Mouse (Mus musculus): ENCODE data around the gene Zfp609. TPM values are rescaled to one million over a fixed set of nuclear protein-coding genes. Genes with fewer than 3 reads are reported as not detected.

Gene Zfp609
- polyA plus RNA-seq, 1 experiment from 2014 or later: 1.4 TPM

- H3K4me3 ChIP-seq (ENCODE audit: low read depth, low read length): no peak overlapping the region
- H3K4me2 ChIP-seq (ENCODE audit: low read depth, low read length): no peak overlapping the region
- no peaks in the 10 kb centered on the region for H3K9me3 ChIP-seq (replicated peaks; ENCODE audit: control insufficient read depth, low read length)
- H3K9ac ChIP-seq (ENCODE audit: low read depth, low read length): no peak overlapping the region
- 72% methylated on average over 5 of the region's 5 CpGs for WGBS (ENCODE audit: insufficient replicate concordance)
- H3K36me3 ChIP-seq (ENCODE audit: control insufficient read depth, insufficient read depth): no peaks in the 10 kb centered on the region
- H3K27ac ChIP-seq (ENCODE audit: low read length): no peak overlapping the region
- no peaks in the 10 kb centered on the region for H3K27me3 ChIP-seq (ENCODE audit: control insufficient read depth, insufficient read depth, low read depth, low read length)
- H3K4me1 ChIP-seq (ENCODE audit: control insufficient read depth, low read depth, low read length): peaks cover 15% of the 10 kb centered on the region
- ATAC-seq (ENCODE audit: low read depth): no peak
Observed at GRCm38 (mm10) chr9:65745456-65745855, 81.9 kb downstream of the Zfp609 start.

GRCm38 (mm10) chr9:65744171-65745082 is 82.9 kb downstream of the Zfp609 start:
- H3K36me3 ChIP-seq (ENCODE audit: control insufficient read depth, insufficient read depth): no peaks in the 10 kb centered on the region
- no peak overlapping the region for H3K27ac ChIP-seq (ENCODE audit: low read length)
- 59% methylated on average over 4 of the region's 4 CpGs for WGBS (ENCODE audit: insufficient replicate concordance)
- ATAC-seq (ENCODE audit: low read depth): no peak
- H3K27me3 ChIP-seq (ENCODE audit: control insufficient read depth, insufficient read depth, low read depth, low read length): no peaks in the 10 kb centered on the region
- H3K4me3 ChIP-seq (ENCODE audit: low read depth, low read length): no peak overlapping the region
- H3K4me1 ChIP-seq (ENCODE audit: control insufficient read depth, low read depth, low read length): peaks cover 15% of the 10 kb centered on the region
- H3K4me2 ChIP-seq (ENCODE audit: low read depth, low read length): no peak overlapping the region
- no peaks in the 10 kb centered on the region for H3K9me3 ChIP-seq (replicated peaks; ENCODE audit: control insufficient read depth, low read length)
- no peak overlapping the region for H3K9ac ChIP-seq (ENCODE audit: low read depth, low read length)

GRCm38 (mm10) chr9:65743809-65744170 is 83.6 kb downstream of the Zfp609 start:
- Histone ChIP-seq H3K9me3 (replicated peaks; ENCODE audit: control insufficient read depth, low read length) (no peaks in the 10 kb centered on the region), H3K4me3 (ENCODE audit: low read depth, low read length) (no peak overlapping the region), H3K4me2 (ENCODE audit: low read depth, low read length) (no peak overlapping the region), H3K9ac (ENCODE audit: low read depth, low read length) (no peak overlapping the region), H3K27ac (ENCODE audit: low read length) (no peak overlapping the region), H3K27me3 (ENCODE audit: control insufficient read depth, insufficient read depth, low read depth, low read length) (no peaks in the 10 kb centered on the region), H3K36me3 (ENCODE audit: control insufficient read depth, insufficient read depth) (no peaks in the 10 kb centered on the region), H3K4me1 (ENCODE audit: control insufficient read depth, low read depth, low read length) (peaks cover 15% of the 10 kb centered on the region)
- no peak for ATAC-seq (ENCODE audit: low read depth)

- Histone ChIP-seq H3K4me1 (ENCODE audit: control insufficient read depth, low read depth, low read length) (peaks cover 15% of the 10 kb centered on the region), H3K9ac (ENCODE audit: low read depth, low read length) (no peak overlapping the region), H3K9me3 (replicated peaks; ENCODE audit: control insufficient read depth, low read length) (no peaks in the 10 kb centered on the region), H3K27me3 (ENCODE audit: control insufficient read depth, insufficient read depth, low read depth, low read length) (no peaks in the 10 kb centered on the region), H3K36me3 (ENCODE audit: control insufficient read depth, insufficient read depth) (no peaks in the 10 kb centered on the region), H3K27ac (ENCODE audit: low read length) (no peak overlapping the region), H3K4me3 (ENCODE audit: low read depth, low read length) (no peak overlapping the region), H3K4me2 (ENCODE audit: low read depth, low read length) (no peak overlapping the region)
- no peak for ATAC-seq (ENCODE audit: low read depth)
Observed at GRCm38 (mm10) chr9:65743322-65743721, 84.0 kb downstream of the Zfp609 start.

- WGBS (ENCODE audit: insufficient replicate concordance): 61% methylated on average over 3 of the region's 3 CpGs
- Histone ChIP-seq H3K36me3 (ENCODE audit: control insufficient read depth, insufficient read depth) (no peaks in the 10 kb centered on the region), H3K9me3 (replicated peaks; ENCODE audit: control insufficient read depth, low read length) (no peaks in the 10 kb centered on the region), H3K27ac (ENCODE audit: low read length) (no peak overlapping the region), H3K4me1 (ENCODE audit: control insufficient read depth, low read depth, low read length) (peaks cover 15% of the 10 kb centered on the region), H3K4me3 (ENCODE audit: low read depth, low read length) (no peak overlapping the region), H3K4me2 (ENCODE audit: low read depth, low read length) (no peak overlapping the region), H3K9ac (ENCODE audit: low read depth, low read length) (no peak overlapping the region), H3K27me3 (ENCODE audit: control insufficient read depth, insufficient read depth, low read depth, low read length) (no peaks in the 10 kb centered on the region)
- ATAC-seq (ENCODE audit: low read depth): no peak
Observed at GRCm38 (mm10) chr9:65742777-65743176, 84.6 kb downstream of the Zfp609 start.

GRCm38 (mm10) chr9:65741066-65741852 is 86.1 kb downstream of the Zfp609 start:
- Histone ChIP-seq H3K9me3 (replicated peaks; ENCODE audit: control insufficient read depth, low read length) (no peaks in the 10 kb centered on the region), H3K4me2 (ENCODE audit: low read depth, low read length) (no peak overlapping the region), H3K4me1 (ENCODE audit: control insufficient read depth, low read depth, low read length) (peaks cover 10% of the 10 kb centered on the region), H3K9ac (ENCODE audit: low read depth, low read length) (no peak overlapping the region), H3K27me3 (ENCODE audit: control insufficient read depth, insufficient read depth, low read depth, low read length) (no peaks in the 10 kb centered on the region), H3K36me3 (ENCODE audit: control insufficient read depth, insufficient read depth) (no peaks in the 10 kb centered on the region), H3K4me3 (ENCODE audit: low read depth, low read length) (no peak overlapping the region), H3K27ac (ENCODE audit: low read length) (no peak overlapping the region)
- ATAC-seq (ENCODE audit: low read depth): peak; percentile 78
- 66% methylated on average over 14 of the region's 14 CpGs for WGBS (ENCODE audit: insufficient replicate concordance)

- H3K27me3 ChIP-seq (ENCODE audit: control insufficient read depth, insufficient read depth, low read depth, low read length): no peaks in the 10 kb centered on the region
- no peak overlapping the region for H3K4me3 ChIP-seq (ENCODE audit: low read depth, low read length)
- no peak overlapping the region for H3K9ac ChIP-seq (ENCODE audit: low read depth, low read length)
- H3K36me3 ChIP-seq (ENCODE audit: control insufficient read depth, insufficient read depth): no peaks in the 10 kb centered on the region
- no peak overlapping the region for H3K4me2 ChIP-seq (ENCODE audit: low read depth, low read length)
- no peaks in the 10 kb centered on the region for H3K9me3 ChIP-seq (replicated peaks; ENCODE audit: control insufficient read depth, low read length)
- H3K27ac ChIP-seq (ENCODE audit: low read length): no peak overlapping the region
- H3K4me1 ChIP-seq (ENCODE audit: control insufficient read depth, low read depth, low read length): no peaks in the 10 kb centered on the region; the same call in 1 of the 2 replicates
- WGBS (ENCODE audit: insufficient replicate concordance): 72% methylated on average over 3 of the region's 3 CpGs
- no peak for ATAC-seq (ENCODE audit: low read depth)
Observed at GRCm38 (mm10) chr9:65734931-65735330, 92.4 kb downstream of the Zfp609 start.

- Histone ChIP-seq H3K36me3 (ENCODE audit: control insufficient read depth, insufficient read depth) (no peaks in the 10 kb centered on the region), H3K4me1 (ENCODE audit: control insufficient read depth, low read depth, low read length) (peaks cover 3% of the 10 kb centered on the region; the same call in 1 of the 2 replicates), H3K27me3 (ENCODE audit: control insufficient read depth, insufficient read depth, low read depth, low read length) (no peaks in the 10 kb centered on the region), H3K9me3 (replicated peaks; ENCODE audit: control insufficient read depth, low read length) (no peaks in the 10 kb centered on the region), H3K4me2 (ENCODE audit: low read depth, low read length) (no peak overlapping the region), H3K27ac (ENCODE audit: low read length) (no peak overlapping the region), H3K9ac (ENCODE audit: low read depth, low read length) (no peak overlapping the region), H3K4me3 (ENCODE audit: low read depth, low read length) (no peak overlapping the region)
- no peak for ATAC-seq (ENCODE audit: low read depth)
- 89% methylated on average over 6 of the region's 6 CpGs for WGBS (ENCODE audit: insufficient replicate concordance)
Observed at GRCm38 (mm10) chr9:65728588-65728987, 98.8 kb downstream of the Zfp609 start.

- WGBS (ENCODE audit: insufficient replicate concordance): 73% methylated on average over 4 of the region's 4 CpGs
- H3K27ac ChIP-seq (ENCODE audit: low read length): no peak overlapping the region
- no peak overlapping the region for H3K4me3 ChIP-seq (ENCODE audit: low read depth, low read length)
- peaks cover 3% of the 10 kb centered on the region; the same call in 1 of the 2 replicates for H3K4me1 ChIP-seq (ENCODE audit: control insufficient read depth, low read depth, low read length)
- no peak overlapping the region for H3K4me2 ChIP-seq (ENCODE audit: low read depth, low read length)
- H3K27me3 ChIP-seq (ENCODE audit: control insufficient read depth, insufficient read depth, low read depth, low read length): no peaks in the 10 kb centered on the region
- ATAC-seq (ENCODE audit: low read depth): no peak
- H3K9ac ChIP-seq (ENCODE audit: low read depth, low read length): no peak overlapping the region
- H3K36me3 ChIP-seq (ENCODE audit: control insufficient read depth, insufficient read depth): no peaks in the 10 kb centered on the region
- H3K9me3 ChIP-seq (replicated peaks; ENCODE audit: control insufficient read depth, low read length): no peaks in the 10 kb centered on the region
Observed at GRCm38 (mm10) chr9:65727491-65727890, 99.9 kb downstream of the Zfp609 start.

Data from liver, embryonic 16.5 days (tissue).